Mouse (Mus musculus): ENCODE measurements around the gene Grk1. TPM values are rescaled to one million over a fixed set of nuclear protein-coding genes. Genes with fewer than 3 reads are reported as not detected.

Gene Grk1
- not detected for polyA plus RNA-seq (2014; fragmentation: Illumina TruSeq; extraction: RNeasy Lipid Tissue Mini Kit (QIAGEN cat#74804); ENCODE audit: insufficient read depth, low read depth, low replicate concordance)

DNA sequence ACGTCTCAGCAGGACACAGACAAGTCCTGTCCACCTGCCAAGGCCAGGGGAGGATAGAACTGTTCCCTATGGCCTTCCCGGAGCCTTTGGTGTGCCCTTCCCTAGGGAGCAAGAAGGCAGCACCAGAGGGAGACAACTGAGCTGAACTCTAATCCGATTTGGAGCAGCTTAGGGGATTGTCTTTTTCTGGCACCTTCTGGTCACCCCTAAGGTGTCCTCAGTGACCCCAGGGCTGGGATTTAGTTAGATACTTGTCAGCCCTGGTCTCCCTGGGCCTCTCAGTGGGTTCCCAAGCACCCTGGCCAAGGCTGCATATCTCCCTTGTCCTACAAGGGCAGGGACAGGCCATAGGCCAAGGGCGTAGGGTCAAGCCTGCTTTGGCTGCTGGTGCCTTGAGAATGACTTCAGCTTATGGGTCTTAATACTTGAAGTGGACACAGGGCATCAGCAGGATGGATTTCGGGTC lies at the start of gene Grk1:
Grk1 (plus strand) TSS at position 416 of the 466 bp plus-strand sequence.

DNA sequence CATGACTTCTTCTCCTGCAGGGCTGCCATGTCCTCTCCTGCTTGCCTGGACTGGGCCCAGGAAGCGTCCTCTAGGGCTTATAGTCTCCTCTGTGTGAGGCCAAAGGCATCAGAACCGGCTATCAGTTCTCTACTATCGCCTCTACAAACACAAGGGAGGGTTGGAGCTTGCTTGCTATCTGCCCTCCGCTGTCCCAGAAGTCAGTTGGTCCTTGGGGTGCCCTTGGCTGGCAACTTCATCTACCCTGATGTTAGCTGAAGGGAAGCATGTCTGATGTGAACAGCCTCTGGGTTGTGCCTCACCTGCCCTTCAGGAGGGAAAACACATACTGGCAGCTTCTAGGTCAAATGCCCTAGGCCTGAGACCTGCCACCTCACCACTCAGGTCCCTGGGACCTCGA lies 8.2 kb upstream of the Grk1 start, which contains the start of gene Atp4b:
Atp4b (minus strand) TSS at position 101 of the 400 bp plus-strand sequence.

DNA sequence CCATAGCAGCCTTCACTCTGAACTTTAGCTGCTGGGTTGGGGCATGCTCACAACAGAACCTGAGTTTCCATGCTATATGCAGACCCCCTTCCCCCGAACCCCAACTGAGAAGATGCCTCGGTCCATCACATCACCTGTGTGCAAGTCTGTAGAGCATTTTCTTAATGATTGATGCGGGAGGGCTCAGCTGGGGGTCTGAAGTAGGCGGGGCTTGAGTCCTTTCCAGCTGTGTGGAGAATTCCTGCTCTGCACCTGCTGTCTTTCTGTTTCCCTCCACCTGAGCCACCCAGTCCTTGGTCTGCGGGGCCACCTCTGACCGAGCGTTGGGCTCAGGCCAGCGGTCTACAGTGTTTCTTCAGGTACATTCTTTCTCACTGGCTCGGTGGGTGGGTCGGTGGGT lies 30.0 kb downstream of the Grk1 start, which contains the start of gene Tmem255b:
Tmem255b (plus strand) TSS at position 301 of the 400 bp plus-strand sequence.

Other genes starting within 250 kb of the Grk1 start
- gene Lamp1, start 245.9 kb upstream of the Grk1 start, polyA plus RNA-seq (2014; fragmentation: Illumina TruSeq; extraction: RNeasy Lipid Tissue Mini Kit (QIAGEN cat#74804); ENCODE audit: insufficient read depth, low read depth, low replicate concordance) = 509 TPM
- 20.9 TPM for gene Grtp1, start 204.5 kb upstream of the Grk1 start, polyA plus RNA-seq (2014; fragmentation: Illumina TruSeq; extraction: RNeasy Lipid Tissue Mini Kit (QIAGEN cat#74804); ENCODE audit: insufficient read depth, low read depth, low replicate concordance)
- gene Adprhl1, start 150.9 kb upstream of the Grk1 start, polyA plus RNA-seq (2014; fragmentation: Illumina TruSeq; extraction: RNeasy Lipid Tissue Mini Kit (QIAGEN cat#74804); ENCODE audit: insufficient read depth, low read depth, low replicate concordance) = 2.0 TPM
- gene Dcun1d2, start 117.0 kb upstream of the Grk1 start, polyA plus RNA-seq (2014; fragmentation: Illumina TruSeq; extraction: RNeasy Lipid Tissue Mini Kit (QIAGEN cat#74804); ENCODE audit: insufficient read depth, low read depth, low replicate concordance) = 11.9 TPM
- gene Tmco3, start 116.9 kb upstream of the Grk1 start, polyA plus RNA-seq (2014; fragmentation: Illumina TruSeq; extraction: RNeasy Lipid Tissue Mini Kit (QIAGEN cat#74804); ENCODE audit: insufficient read depth, low read depth, low replicate concordance) = 22.1 TPM
- gene Tfdp1, start 66.3 kb upstream of the Grk1 start, polyA plus RNA-seq (2014; fragmentation: Illumina TruSeq; extraction: RNeasy Lipid Tissue Mini Kit (QIAGEN cat#74804); ENCODE audit: insufficient read depth, low read depth, low replicate concordance) = 15.4 TPM
- not detected for gene Atp4b, start 8.3 kb upstream of the Grk1 start, polyA plus RNA-seq (2014; fragmentation: Illumina TruSeq; extraction: RNeasy Lipid Tissue Mini Kit (QIAGEN cat#74804); ENCODE audit: insufficient read depth, low read depth, low replicate concordance)
- 1.6 TPM for gene Tmem255b, start 30.1 kb downstream of the Grk1 start, polyA plus RNA-seq (2014; fragmentation: Illumina TruSeq; extraction: RNeasy Lipid Tissue Mini Kit (QIAGEN cat#74804); ENCODE audit: insufficient read depth, low read depth, low replicate concordance)
- 167 TPM for gene Gas6, start 89.4 kb downstream of the Grk1 start, polyA plus RNA-seq (2014; fragmentation: Illumina TruSeq; extraction: RNeasy Lipid Tissue Mini Kit (QIAGEN cat#74804); ENCODE audit: insufficient read depth, low read depth, low replicate concordance)
- gene 1700029H14Rik, start 157.4 kb downstream of the Grk1 start, polyA plus RNA-seq (2014; fragmentation: Illumina TruSeq; extraction: RNeasy Lipid Tissue Mini Kit (QIAGEN cat#74804); ENCODE audit: insufficient read depth, low read depth, low replicate concordance) = not detected

Measured in lung, adult 10 weeks (tissue).